Mouse (Mus musculus): Measurements from ENCODE around the gene Gpr141.

DNA sequence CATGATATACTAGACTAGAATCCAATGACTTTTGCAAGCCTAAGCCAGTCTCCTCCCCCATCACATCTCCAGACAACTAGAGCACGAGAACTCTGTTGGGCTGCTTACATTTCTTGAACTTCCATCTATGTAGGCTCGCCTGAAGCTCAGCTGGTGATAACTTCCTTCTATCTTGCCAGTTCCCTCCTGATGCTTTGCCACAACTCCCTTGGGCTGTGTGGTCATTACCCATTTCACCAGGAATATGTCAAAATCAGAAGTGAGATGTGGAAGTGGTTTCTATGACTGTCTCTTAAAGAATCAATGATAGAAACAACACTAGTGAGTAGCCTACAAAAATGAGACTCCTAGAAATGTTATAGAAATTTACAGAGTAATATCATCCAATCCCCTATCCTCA is 56.9 kb downstream of the Gpr141 start:
- no peak for TF ChIP-seq CTCF (IDR thresholded peaks at IDR 0.05; ENCODE audit: borderline replicate concordance, extremely low read depth, insufficient read depth, insufficient read length)
- TF ChIP-seq POLR2A (IDR thresholded peaks at IDR 0.05; ENCODE audit: borderline replicate concordance, extremely low read depth, insufficient read depth, insufficient read length, poor library complexity, severe bottlenecking) = no peak

Data from brain, embryonic 14.5 days (tissue).